Mouse (Mus musculus) cerebellum, adult 2 months (tissue): ENCODE results near the gene Slc39a11.

Experiments
- CTCF ChIP-seq: fragments of 200-500 bp; IDR thresholded peaks from 2 replicates; pipeline ENCODE4 v1.5.1; 2011; ENCODE audit warnings: low read depth, mild to moderate bottlenecking, control low read depth, low read length, moderate library complexity, borderline replicate concordance; ENCODE audit not compliant: insufficient read depth
- POLR2A ChIP-seq: fragments of 200-500 bp; IDR thresholded peaks from 2 replicates; pipeline ENCODE4 v1.6.1; 2011; ENCODE audit warnings: low read length, control low read depth, borderline replicate concordance; ENCODE audit not compliant: insufficient read depth

DNA sequence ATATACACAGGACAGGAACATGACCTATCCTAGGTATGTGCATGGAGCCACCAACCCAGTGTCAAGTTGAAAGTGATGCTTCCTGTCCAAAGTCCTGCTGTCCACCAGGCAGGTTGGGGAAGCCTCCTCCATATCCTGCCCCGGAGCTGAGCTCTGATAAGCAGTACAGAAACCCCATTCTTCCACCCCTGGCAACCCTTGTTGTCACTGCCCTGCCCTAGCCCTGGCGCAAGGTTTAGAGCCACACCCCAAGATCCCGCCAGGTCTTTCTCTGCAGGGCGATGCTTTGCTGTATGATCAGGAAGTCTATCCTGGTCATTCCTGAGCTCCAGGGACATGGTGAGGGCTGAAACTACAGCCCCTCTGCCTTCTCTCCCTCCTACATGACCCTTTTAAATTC lies 396.7 kb downstream of the Slc39a11 start:
- no peak for TF ChIP-seq CTCF
- TF ChIP-seq POLR2A: no peak
